Mouse (Mus musculus) hindbrain, embryonic 11.5 days (tissue): ENCODE measurements at regions not wholly inside any gene's neighbourhood (a gene's known extent, or its start where the extent isn't known, plus 50 kb on each side); places are given as distances from the start of the nearest gene placed in this dataset.

ENCODE experiments used
- ATAC-seq: fragments of 200-750 bp; cut with Nextera tagmentation; 2 replicates; pipeline ENCODE4 v1.8.0; 2017; ENCODE audit warnings: mild to moderate bottlenecking, moderate TSS enrichment, moderate library complexity; ENCODE audit not compliant: low FRiP score
- DNase-seq: peaks from one replicate; pipeline ENCODE4 v3.0.0-alpha.2; 2015; ENCODE audit warnings: low spot score
- H3K27ac ChIP-seq: fragments of 300-500 bp; sonication (generic); 2 replicates; pipeline ENCODE4 v1.5.1; 2014; ENCODE audit warnings: mild to moderate bottlenecking, low read depth, low read length
- H3K27me3 ChIP-seq: fragments of 300-500 bp; sonication (generic); 2 replicates; pipeline ENCODE4 v1.6.1; 2014; ENCODE audit warnings: mild to moderate bottlenecking, low read length, moderate library complexity, mixed read lengths; ENCODE audit not compliant: control insufficient read depth, insufficient read depth
- H3K36me3 ChIP-seq: fragments of 300-500 bp; sonication (generic); 2 replicates; pipeline ENCODE4 v1.6.1; 2014; ENCODE audit warnings: mild to moderate bottlenecking, low read length, moderate library complexity, mixed read lengths; ENCODE audit not compliant: control insufficient read depth, insufficient read depth
- H3K4me1 ChIP-seq: fragments of 300-500 bp; sonication (generic); replicated peaks from 2 replicates; pipeline ENCODE4 v1.6.1; 2014; ENCODE audit warnings: low read length, mixed read lengths; ENCODE audit not compliant: control insufficient read depth, insufficient read depth
- H3K4me2 ChIP-seq: fragments of 300-500 bp; sonication (generic); replicated peaks from 2 replicates; pipeline ENCODE4 v1.6.1; 2014; ENCODE audit warnings: mild to moderate bottlenecking, low read depth, low read length
- H3K4me3 ChIP-seq: fragments of 300-500 bp; sonication (generic); 2 replicates; pipeline ENCODE4 v1.5.1; 2014; ENCODE audit warnings: low read depth, low read length
- H3K9ac ChIP-seq: fragments of 300-500 bp; sonication (generic); 2 replicates; pipeline ENCODE4 v1.6.1; 2014; ENCODE audit warnings: low read depth, low read length
- H3K9me3 ChIP-seq: fragments of 300-500 bp; sonication (generic); 2 replicates; pipeline ENCODE4 v1.6.1; 2016; ENCODE audit warnings: low read length; ENCODE audit not compliant: control insufficient read depth
- WGBS: fragments of 180-500 bp; shearing (Covaris S2); extraction: QIAGEN DNeasy Blood & Tissue Kit; methylation state at CpG from one replicate; pipeline ENCODE4 v1.1.7; 2014; 5-methylcytosine and 5-hydroxymethylcytosine counted together

- Histone ChIP-seq H3K36me3 (no peaks in the 10 kb centered on the region), H3K4me1 (peaks cover 8% of the 10 kb centered on the region), H3K4me3 (no peak overlapping the region), H3K9ac (no peak overlapping the region), H3K27ac (no peak overlapping the region), H3K27me3 (no peaks in the 10 kb centered on the region), H3K9me3 (no peaks in the 10 kb centered on the region), H3K4me2 (no peak overlapping the region)
- DNase-seq (no peak), ATAC-seq (no peak)
Observed at GRCm38 (mm10) chr13:51309446-51309845, 99.0 kb upstream of the S1pr3 start.

- no peaks in the 10 kb centered on the region for H3K27me3 ChIP-seq
- H3K9me3 ChIP-seq = no peaks in the 10 kb centered on the region
- H3K4me1 ChIP-seq = peaks cover 12% of the 10 kb centered on the region
- H3K4me3 ChIP-seq = no peak overlapping the region
- no peak overlapping the region for H3K27ac ChIP-seq
- no peaks in the 10 kb centered on the region for H3K36me3 ChIP-seq
- H3K9ac ChIP-seq = no peak overlapping the region
- ATAC-seq = no peak
- DNase-seq = no peak
- no peak overlapping the region for H3K4me2 ChIP-seq
- WGBS = 59% methylated on average over 2 of the region's 2 CpGs
Observed at GRCm38 (mm10) chr13:51310041-51310440, 98.4 kb upstream of the S1pr3 start.

- peaks cover 15% of the 10 kb centered on the region for H3K4me1 ChIP-seq
Observed at GRCm38 (mm10) chr13:51311679-51312255, 96.7 kb upstream of the S1pr3 start.

GRCm38 (mm10) chr13:51313129-51313850, 95.1 kb upstream of the S1pr3 start:
- peak overlapping the region; percentile 89; the same call in 1 of the 2 replicates for H3K27ac ChIP-seq
- H3K4me1 ChIP-seq = peaks cover 15% of the 10 kb centered on the region
- no peak overlapping the region for H3K4me3 ChIP-seq
- H3K9ac ChIP-seq = no peak overlapping the region
- no peaks in the 10 kb centered on the region for H3K27me3 ChIP-seq
- H3K36me3 ChIP-seq = no peaks in the 10 kb centered on the region
- 51% methylated on average over 5 of the region's 5 CpGs for WGBS
- ATAC-seq (no peak), DNase-seq (no peak)
- no peaks in the 10 kb centered on the region for H3K9me3 ChIP-seq
- H3K4me2 ChIP-seq = no peak overlapping the region

More at GRCm38 (mm10) chr13:51311679-51312255, 96.7 kb upstream of the S1pr3 start:
- Histone ChIP-seq H3K9ac (no peak overlapping the region), H3K4me2 (no peak overlapping the region), H3K27ac (no peak overlapping the region), H3K27me3 (no peaks in the 10 kb centered on the region), H3K36me3 (no peaks in the 10 kb centered on the region), H3K4me3 (no peak overlapping the region), H3K9me3 (no peaks in the 10 kb centered on the region)
- ATAC-seq = no peak
- DNase-seq = no peak
- 48% methylated on average over 8 of the region's 8 CpGs for WGBS

DNA sequence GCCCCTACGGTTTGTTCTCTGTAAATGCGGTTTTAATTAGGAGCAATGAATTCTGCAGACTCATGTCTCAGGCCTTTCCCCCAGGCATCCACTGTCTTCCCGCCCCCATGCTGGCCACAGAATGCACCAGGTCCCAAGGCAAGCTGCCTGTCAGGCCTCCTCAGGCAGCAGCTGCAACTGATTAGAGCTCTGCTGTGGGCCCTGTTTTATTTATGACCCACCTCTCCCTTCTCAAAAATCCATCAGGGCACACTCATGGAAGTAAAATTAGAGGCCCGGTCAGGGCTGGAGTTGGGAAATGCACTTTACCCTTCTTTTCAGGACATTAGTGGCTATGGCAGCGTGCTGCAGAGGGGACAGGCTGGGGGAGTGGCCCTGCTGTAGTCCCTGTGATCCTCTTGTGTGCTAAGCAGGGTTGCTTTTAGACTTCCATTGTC, 93.9 kb upstream of the S1pr3 start:
- peaks cover 15% of the 10 kb centered on the region for H3K4me1 ChIP-seq
- peak overlapping the region; percentile 89 for H3K27ac ChIP-seq
- peak overlapping the region; percentile 31; the same call in 1 of the 2 replicates for H3K9ac ChIP-seq
- no peak overlapping the region for H3K4me2 ChIP-seq
- no peaks in the 10 kb centered on the region for H3K27me3 ChIP-seq
- peak; percentile 81 for DNase-seq
- H3K36me3 ChIP-seq = no peaks in the 10 kb centered on the region
- H3K9me3 ChIP-seq = no peaks in the 10 kb centered on the region
- H3K4me3 ChIP-seq = no peak overlapping the region
- WGBS = 5% methylated on average over 5 of the region's 5 CpGs
- peak; percentile 93 for ATAC-seq

DNA sequence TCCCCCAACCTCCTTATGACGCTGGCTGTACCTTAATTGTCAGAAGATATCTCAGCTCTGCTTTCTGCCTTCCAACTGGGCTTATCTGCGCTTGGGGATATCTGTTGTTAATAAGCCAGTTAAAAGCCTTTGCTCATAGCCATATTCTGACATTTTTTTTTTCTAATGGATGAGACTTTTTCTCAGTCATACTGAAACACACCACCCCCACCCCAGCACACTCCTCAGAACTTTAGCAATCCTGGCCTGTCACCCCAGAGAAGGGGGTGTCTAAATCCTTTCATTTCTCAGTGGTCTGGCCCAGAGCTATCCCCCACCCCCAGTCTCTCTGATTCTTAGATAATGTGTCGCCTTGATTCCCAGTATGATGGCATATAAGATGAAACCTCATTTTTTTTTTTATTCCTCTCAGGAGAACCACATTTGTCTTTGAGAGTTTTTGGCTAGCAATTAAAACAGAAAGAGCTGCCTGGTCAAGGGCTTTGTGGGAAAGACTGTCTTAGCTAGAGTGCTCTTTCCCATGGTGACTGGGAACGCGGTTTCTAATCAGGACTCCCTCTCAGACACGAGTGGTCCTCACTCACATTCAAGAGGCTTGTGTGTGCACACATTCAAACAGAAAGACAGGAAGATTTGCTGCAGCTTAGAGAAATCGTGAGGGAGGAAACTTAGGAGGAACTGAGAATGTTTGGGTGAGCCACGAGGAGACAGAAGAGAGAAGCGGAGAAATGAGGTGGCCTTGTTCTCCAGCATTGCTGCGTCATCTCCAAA, 93.2 kb upstream of the S1pr3 start:
- Histone ChIP-seq H3K4me2 (no peak overlapping the region), H3K27ac (peak overlapping the region; percentile 89), H3K9me3 (no peaks in the 10 kb centered on the region), H3K36me3 (no peaks in the 10 kb centered on the region), H3K9ac (peak overlapping the region; percentile 31; the same call in 1 of the 2 replicates), H3K4me1 (peaks cover 15% of the 10 kb centered on the region), H3K27me3 (no peaks in the 10 kb centered on the region), H3K4me3 (no peak overlapping the region)
- ATAC-seq (0 out of 2 replicates have a peak, but pooled peaks have one; percentile 20), DNase-seq (no peak)
- whole genome bisulfite sequencing = 58% methylated on average over 10 of the region's 10 CpGs

GRCm38 (mm10) chr13:51315779-51316041, 92.7 kb upstream of the S1pr3 start:
- Histone ChIP-seq H3K27me3 (no peaks in the 10 kb centered on the region), H3K9ac (no peak overlapping the region), H3K9me3 (no peaks in the 10 kb centered on the region), H3K4me3 (no peak overlapping the region), H3K27ac (peak overlapping the region; percentile 89), H3K4me2 (no peak overlapping the region), H3K36me3 (no peaks in the 10 kb centered on the region), H3K4me1 (peaks cover 15% of the 10 kb centered on the region)
- WGBS = 60% methylated on average over 5 of the region's 5 CpGs
- DNase-seq (no peak), ATAC-seq (no peak)

GRCm38 (mm10) chr13:51323058-51323715, 85.3 kb upstream of the S1pr3 start:
- Histone ChIP-seq H3K27me3 (no peaks in the 10 kb centered on the region), H3K9me3 (no peaks in the 10 kb centered on the region), H3K27ac (no peak overlapping the region), H3K4me1 (0 out of 2 replicates have a peak, but pooled peaks cover 2% of the 10 kb centered on the region), H3K9ac (no peak overlapping the region), H3K36me3 (no peaks in the 10 kb centered on the region), H3K4me3 (no peak overlapping the region), H3K4me2 (no peak overlapping the region)
- WGBS = 82% methylated on average over 6 of the region's 7 CpGs
- DNase-seq (no peak), ATAC-seq (no peak)
